Mouse (Mus musculus) C2C12 (cell line): ENCODE data around the gene Fign.

ENCODE experiments used
- CEBPB ChIP-seq: IDR thresholded peaks from one replicate; pipeline ENCODE4 v1.6.1; 2011; ENCODE audit warnings: low read depth, mild to moderate bottlenecking, control low read depth, moderate library complexity
- CTCF ChIP-seq: IDR thresholded peaks from one replicate; pipeline ENCODE4 v1.5.1; 2011; ENCODE audit not compliant: control insufficient read depth, insufficient read depth, insufficient read length
- MYOD1 ChIP-seq: IDR thresholded peaks from one replicate; pipeline ENCODE4 v1.6.1; 2011; ENCODE audit warnings: low read depth; ENCODE audit not compliant: control insufficient read depth, insufficient read length
- MYOG ChIP-seq: IDR thresholded peaks from one replicate; pipeline ENCODE4 v1.6.1; 2011; ENCODE audit not compliant: control insufficient read depth, insufficient read length; ENCODE audit errors: extremely low read depth

DNA sequence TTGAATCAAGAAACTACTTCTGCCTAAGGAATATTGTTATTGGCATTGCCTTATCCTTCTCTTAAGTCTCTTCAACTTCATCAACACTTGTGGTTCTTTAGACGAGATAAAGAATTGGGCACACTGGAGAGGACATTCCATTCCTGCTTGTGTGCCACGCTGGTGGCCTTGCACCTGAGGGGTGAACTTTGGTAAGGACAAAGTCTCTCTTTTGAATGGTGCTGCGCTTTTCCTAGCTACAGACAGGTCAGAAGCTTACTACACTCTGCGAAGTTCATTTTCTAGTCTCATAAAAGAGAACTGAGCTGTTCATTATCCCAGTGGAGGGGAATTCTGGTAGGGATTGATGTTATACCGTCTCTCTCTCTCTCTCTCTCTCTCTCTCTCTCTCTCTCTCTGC lies 38.4 kb downstream of the Fign start:
- TF ChIP-seq CEBPB (no peak), CTCF (no peak), MYOG (no peak), MYOD1 (no peak)
